Mouse (Mus musculus) ovary, adult 10 weeks (tissue): ENCODE measurements around the gene Saa3. TPM values are rescaled to one million over a fixed set of nuclear protein-coding genes. Genes with fewer than 3 reads are reported as not detected.

Experiments
- polyA plus RNA-seq: library from polyadenylated mRNA; stranded (reverse); fragments of 350-450 nt; fragmentation: Illumina TruSeq; extraction: RNeasy Lipid Tissue Mini Kit (QIAGEN cat#74804); gene quantifications from one replicate; pipeline ENCODE4 v1.2.3, GENCODE M21; 2014

The Saa3 gene
- 1.9 TPM for polyA plus RNA-seq

GRCm38 (mm10) chr7:46715600-46715999, at the start of gene Saa3:
Saa3 (minus strand) TSS chr7:46715700.

GRCm38 (mm10) chr7:46751490-46751889, 36.0 kb upstream of the Saa3 start, which contains the start of gene Saa2:
Saa2 (plus strand) TSS chr7:46751790.

GRCm38 (mm10) chr7:46742880-46743279, 27.4 kb upstream of the Saa3 start, which contains the start of gene Saa1:
Saa1 (minus strand) TSS chr7:46742980.

GRCm38 (mm10) chr7:46732458-46732857, 17.0 kb upstream of the Saa3 start, which contains the start of gene Saa4:
Saa4 (minus strand) TSS chr7:46732603.

GRCm38 (mm10) chr7:46710390-46710844, 5.1 kb downstream of the Saa3 start, which contains the start of gene Saal1:
Saal1 (minus strand) TSS chr7:46710680.

GRCm38 (mm10) chr7:46672160-46672672, 43.3 kb downstream of the Saa3 start, which contains the start of gene Tph1:
Tph1 (minus strand) TSS chr7:46672537.

Other genes with a start within 250 kb of the Saa3 start
- 1.7 TPM for gene Sergef, start 75.9 kb downstream of the Saa3 start, polyA plus RNA-seq
- 0.60 TPM for gene Tph1, start 43.2 kb downstream of the Saa3 start, polyA plus RNA-seq
- 8.5 TPM for gene Saal1, start 5.0 kb downstream of the Saa3 start, polyA plus RNA-seq
- gene Saa4, start 16.9 kb upstream of the Saa3 start, polyA plus RNA-seq = not detected
- gene Saa1, start 27.3 kb upstream of the Saa3 start, polyA plus RNA-seq = not detected
- gene Saa2, start 36.1 kb upstream of the Saa3 start, polyA plus RNA-seq = not detected
- gene Hps5, start 80.4 kb upstream of the Saa3 start, polyA plus RNA-seq = 24.9 TPM
- gene Gtf2h1, start 80.4 kb upstream of the Saa3 start, polyA plus RNA-seq = 86.2 TPM
- 106 TPM for gene Ldha, start 125.8 kb upstream of the Saa3 start, polyA plus RNA-seq
- 0.74 TPM for gene Ldhc, start 145.5 kb upstream of the Saa3 start, polyA plus RNA-seq
- 346 TPM for gene Tsg101, start 204.3 kb upstream of the Saa3 start, polyA plus RNA-seq
- 41.9 TPM for gene Uevld, start 242.8 kb upstream of the Saa3 start, polyA plus RNA-seq